Mouse (Mus musculus) ES-E14 (cell line): ENCODE data around the gene Nup210l. TPM values are rescaled to one million over a fixed set of nuclear protein-coding genes. Genes with fewer than 3 reads are reported as not detected.

Experiments
- DNase-seq: peaks from one replicate; pipeline ENCODE4 v3.0.0-alpha.2; 2013; ENCODE audit warnings: low read depth, low spot score
- H3K27ac ChIP-seq: 2 replicates; pipeline ENCODE4 v1.5.1; 2012; ENCODE audit warnings: low read depth, mild to moderate bottlenecking, low read length, moderate library complexity, mixed read lengths; ENCODE audit not compliant: poor library complexity, insufficient read depth, severe bottlenecking
- H3K36me3 ChIP-seq: 2 replicates; pipeline ENCODE4 v1.6.1; 2012; ENCODE audit warnings: mild to moderate bottlenecking, low read length, moderate library complexity, mixed read lengths; ENCODE audit not compliant: control insufficient read depth, poor library complexity, insufficient read depth, severe bottlenecking
- H3K4me1 ChIP-seq, 2 experiments: fragments of 150-350 bp in 1 of 2; sonication (generic) in 1 of 2; 2 replicates each; pipeline ENCODE4 v1.6.1; 2012; ENCODE audit warnings: low read length in 2 of 2, mild to moderate bottlenecking in 1 of 2, mixed read lengths in 1 of 2; ENCODE audit not compliant: control insufficient read depth in 2 of 2, insufficient read depth in 2 of 2, poor library complexity in 1 of 2
- H3K4me3 ChIP-seq, 2 experiments: fragments of 150-350 bp in 1 of 2; sonication (generic) in 1 of 2; 2 replicates each; pipeline ENCODE4 v1.5.1; 2012; ENCODE audit warnings: low read length in 2 of 2, low read depth in 1 of 2, mild to moderate bottlenecking in 1 of 2, mixed read lengths in 1 of 2; ENCODE audit not compliant: insufficient read depth in 1 of 2, poor library complexity in 1 of 2, severe bottlenecking in 1 of 2
- H3K9ac ChIP-seq: 2 replicates; pipeline ENCODE4 v1.6.1; 2012; ENCODE audit warnings: low read depth, mild to moderate bottlenecking, low read length, mixed read lengths; ENCODE audit not compliant: poor library complexity, insufficient read depth, severe bottlenecking
- H3K9me3 ChIP-seq: fragments of 150-350 bp; sonication (generic); 2 replicates; pipeline ENCODE4 v1.6.1; 2012; ENCODE audit warnings: low read depth, mild to moderate bottlenecking, low read length; ENCODE audit not compliant: control insufficient read depth, insufficient read depth
- CHD2 ChIP-seq: IDR thresholded peaks from 2 replicates; pipeline ENCODE4 v1.6.1; 2014; ENCODE audit warnings: mild to moderate bottlenecking, low read depth, low read length, inconsistent platforms
- HCFC1 ChIP-seq: IDR thresholded peaks from 2 replicates; pipeline ENCODE4 v1.6.1; 2012; ENCODE audit warnings: low read length, inconsistent platforms, borderline replicate concordance; ENCODE audit not compliant: insufficient read depth
- MAFK ChIP-seq: IDR thresholded peaks from 2 replicates; pipeline ENCODE4 v1.6.1; 2014; ENCODE audit warnings: mild to moderate bottlenecking, low read depth, low read length, inconsistent platforms; ENCODE audit not compliant: insufficient read depth
- ZC3H11A ChIP-seq: IDR thresholded peaks from 2 replicates; pipeline ENCODE4 v1.6.1; 2012; ENCODE audit warnings: low read depth, mild to moderate bottlenecking, inconsistent platforms, low read length, borderline replicate concordance
- ZNF384 ChIP-seq: IDR thresholded peaks from 2 replicates; pipeline ENCODE4 v1.6.1; 2012; ENCODE audit warnings: low read depth, low read length, inconsistent platforms
- in situ Hi-C, 2 experiments: fragments of 600-800 bp; cut with MboI; formaldehyde crosslinking; loops; one replicate each; pipeline ENCODE4 v1.15.1; 2025; ENCODE audit warnings: low sequenced_read_pairs in 2 of 2, inconsistent platforms in 1 of 2; ENCODE audit not compliant: unreplicated experiment in 2 of 2
- total RNA-seq: library from RNA; depleted of rRNA; stranded (reverse); fragments of 300-350 nt; gene quantifications from 2 replicates; pipeline ENCODE4 v1.2.3, GENCODE M21; 2012

Gene Nup210l
- total RNA-seq, 1 experiment, result 0.80 TPM

DNA sequence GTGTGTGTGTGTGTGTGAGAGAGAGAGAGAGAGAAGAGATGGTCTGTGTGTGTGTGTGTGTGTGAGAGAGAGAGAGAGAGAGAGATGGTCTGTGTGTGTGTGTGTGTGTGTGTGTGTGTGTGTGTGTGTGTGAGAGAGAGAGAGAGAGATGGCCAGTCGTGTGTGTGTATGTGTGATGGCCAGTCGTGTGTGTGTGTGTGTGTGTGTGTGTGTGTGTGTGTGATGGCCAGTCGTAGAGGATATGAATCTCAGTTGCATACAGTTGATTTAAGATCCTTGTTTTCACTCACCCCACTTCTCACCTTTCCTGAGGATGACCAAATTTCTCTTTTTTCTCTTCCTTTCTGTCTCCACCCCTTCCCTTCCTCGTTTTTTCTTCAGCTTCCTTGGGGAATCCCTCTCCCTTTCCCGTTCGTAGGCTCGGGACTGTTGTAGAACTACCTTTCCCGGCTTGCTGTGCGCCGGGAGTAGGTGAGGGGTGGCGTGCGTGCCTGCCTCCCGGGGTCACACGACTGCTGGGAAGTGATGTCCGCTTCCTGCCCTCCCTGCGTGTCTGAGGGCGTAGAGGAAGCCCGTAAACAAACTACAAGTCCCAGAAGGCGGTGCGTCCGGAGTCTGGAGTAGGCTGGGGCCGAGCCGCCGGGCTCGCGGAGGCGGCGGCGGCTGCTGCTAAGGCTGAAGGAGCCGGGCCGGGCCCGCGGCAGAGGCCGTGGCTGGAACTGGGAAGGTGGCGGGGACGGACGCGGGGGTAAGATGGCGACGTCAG, 149.9 kb downstream of the Nup210l start, which contains the start of gene Crtc2:
TSS of gene Crtc2 (plus strand) at position 511 of the 766 bp plus-strand sequence.
- Histone ChIP-seq H3K9ac (peak within 1 kb of the TSS; percentile 91), H3K36me3 (peaks cover 15% of the 10 kb centered on the region), H3K4me3 (peak within 1 kb of the TSS; percentile 96 to 97), H3K9me3 (no peaks in the 10 kb centered on the region), H3K27ac (peak within 1 kb of the TSS; percentile 62; the same call in 1 of the 2 replicates), H3K4me1 (peaks cover 3 to 4% of the 10 kb centered on the region in 2 experiments; a peak in 3 of 4 replicates)
- in situ Hi-C loops, result no loop called here
- DNase-seq, result peak; percentile 93
- no peak for TF ChIP-seq MAFK
- peak; percentile 98 for TF ChIP-seq HCFC1

- peaks cover 3 to 4% of the 10 kb centered on the region in 2 experiments; a peak in 3 of 4 replicates for H3K4me1 ChIP-seq
- in situ Hi-C loops, result no loop called here
- no peaks in the 10 kb centered on the region for H3K9me3 ChIP-seq
- peaks cover 23% of the 10 kb centered on the region for H3K36me3 ChIP-seq
- H3K9ac ChIP-seq, result peak overlapping the region; percentile 91
- peak overlapping the region; percentile 96 to 97 for H3K4me3 ChIP-seq
- DNase-seq, result no peak
- peak overlapping the region; percentile 62; the same call in 1 of the 2 replicates for H3K27ac ChIP-seq
- TF ChIP-seq ZC3H11A, result no peak
- TF ChIP-seq CHD2, result no peak
- no peak for TF ChIP-seq HCFC1
- TF ChIP-seq MAFK, result no peak
- TF ChIP-seq ZNF384, result no peak
Measured at GRCm38 (mm10) chr3:90254419-90255193, 150.7 kb downstream of the Nup210l start.

- H3K4me1 ChIP-seq, result peaks cover 3 to 4% of the 10 kb centered on the region in 2 experiments; a peak in 2 of 4 replicates
- in situ Hi-C loops, result no loop called here
- no peak overlapping the region for H3K27ac ChIP-seq
- H3K36me3 ChIP-seq, result peaks cover 27% of the 10 kb centered on the region
- no peaks in the 10 kb centered on the region for H3K9me3 ChIP-seq
- peak overlapping the region; percentile 96 to 97 for H3K4me3 ChIP-seq
- no peak for TF ChIP-seq HCFC1
- TF ChIP-seq CHD2, result no peak
- no peak for TF ChIP-seq ZC3H11A
- TF ChIP-seq ZNF384, result no peak
- TF ChIP-seq MAFK, result no peak
- DNase-seq, result no peak
- H3K9ac ChIP-seq, result peak overlapping the region; percentile 91
Measured at GRCm38 (mm10) chr3:90255194-90255565, 151.2 kb downstream of the Nup210l start.

GRCm38 (mm10) chr3:90255784-90256353, 151.9 kb downstream of the Nup210l start:
- TF ChIP-seq CHD2 (no peak), ZNF384 (no peak), ZC3H11A (no peak), MAFK (no peak), HCFC1 (no peak)
- H3K4me1 ChIP-seq, result peaks cover 3 to 4% of the 10 kb centered on the region in 2 experiments; a peak in 2 of 4 replicates
- no peak overlapping the region for H3K27ac ChIP-seq
- no peak overlapping the region for H3K9ac ChIP-seq
- no peaks in the 10 kb centered on the region for H3K9me3 ChIP-seq
- in situ Hi-C loops, result no loop called here
- peaks cover 29% of the 10 kb centered on the region for H3K36me3 ChIP-seq
- DNase-seq, result no peak
- H3K4me3 ChIP-seq, result no peak overlapping the region
